Mouse (Mus musculus) liver, embryonic 12.5 days (tissue): Measurements from ENCODE around the gene Serpinb3c. TPM values are rescaled to one million over a fixed set of nuclear protein-coding genes. Genes with fewer than 3 reads are reported as not detected.
"Not testable (repeated sequence)": the region's sequence is repeated elsewhere in the genome, so short reads cannot be mapped to it uniquely, and the experiment has no call there.

Source experiments
- ATAC-seq: fragments of 200-750 bp; cut with Nextera tagmentation; 2 replicates; pipeline ENCODE4 v1.8.0; 2017; ENCODE audit warnings: moderate number of reproducible peaks, mild to moderate bottlenecking, moderate library complexity
- H3K27ac ChIP-seq: fragments of 300-500 bp; sonication (generic); 2 replicates; pipeline ENCODE4 v1.5.1; 2016; ENCODE audit warnings: mild to moderate bottlenecking
- H3K27me3 ChIP-seq: fragments of 300-500 bp; sonication (generic); replicated peaks from 2 replicates; pipeline ENCODE4 v1.6.1; 2016; ENCODE audit warnings: mild to moderate bottlenecking, moderate library complexity
- H3K36me3 ChIP-seq: fragments of 300-500 bp; sonication (generic); 2 replicates; pipeline ENCODE4 v1.6.1; 2016; ENCODE audit warnings: mild to moderate bottlenecking, moderate library complexity
- H3K4me1 ChIP-seq: fragments of 300-500 bp; sonication (generic); 2 replicates; pipeline ENCODE4 v1.6.1; 2016
- H3K4me2 ChIP-seq: fragments of 300-500 bp; sonication (generic); 2 replicates; pipeline ENCODE4 v1.6.1; 2016; ENCODE audit warnings: mild to moderate bottlenecking, moderate library complexity
- H3K4me3 ChIP-seq: fragments of 300-500 bp; sonication (generic); 2 replicates; pipeline ENCODE4 v1.5.1; 2016; ENCODE audit warnings: mild to moderate bottlenecking, moderate library complexity
- H3K9ac ChIP-seq: fragments of 300-500 bp; sonication (generic); 2 replicates; pipeline ENCODE4 v1.6.1; 2016; ENCODE audit warnings: mild to moderate bottlenecking, moderate library complexity
- H3K9me3 ChIP-seq: fragments of 300-500 bp; sonication (generic); replicated peaks from 2 replicates; pipeline ENCODE4 v1.6.1; 2016; ENCODE audit warnings: mild to moderate bottlenecking, moderate library complexity
- WGBS: fragments of 180-500 bp; shearing (Covaris S2); methylation state at CpG from one replicate; pipeline ENCODE4 v1.1.7; 2016; ENCODE audit not compliant: insufficient replicate concordance; 5-methylcytosine and 5-hydroxymethylcytosine counted together
- polyA plus RNA-seq: library from polyadenylated mRNA; unstranded; fragments of >200 nt; fragmentation: Nextera tagmentation; extraction: Ambion mirVana; gene quantifications from 2 replicates; pipeline ENCODE4 v1.2.1, GENCODE M21; 2016

The Serpinb3c gene
- polyA plus RNA-seq: not detected in 2 replicates

DNA sequence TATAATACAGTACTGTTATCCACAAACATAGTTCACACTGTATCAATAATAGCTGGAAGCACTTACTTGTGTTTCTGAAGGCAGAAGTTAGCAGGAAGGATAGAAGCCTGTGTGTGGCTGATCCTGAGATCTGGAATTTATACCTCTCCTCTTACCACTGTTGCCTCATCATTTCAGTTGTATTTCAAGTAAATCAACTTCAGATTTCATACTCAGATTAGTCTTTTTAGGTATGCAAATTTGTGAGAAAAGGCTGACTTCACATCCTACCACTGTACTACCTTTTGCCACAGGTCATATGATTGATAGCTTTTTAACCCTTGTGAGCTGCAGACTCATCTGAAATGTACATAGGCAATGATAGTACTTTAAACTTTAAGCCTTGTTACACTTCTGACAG, at the start of gene Serpinb3c, which contains the start of gene Serpinb3b:
Gene Serpinb3c (minus strand): TSS at position 111 of the 400 bp plus-strand sequence.
Gene Serpinb3b (minus strand): TSS at position 101 of the 400 bp plus-strand sequence.
- not testable (repeated sequence) for H3K4me2 ChIP-seq, H3K27ac ChIP-seq, H3K4me1 ChIP-seq, H3K9me3 ChIP-seq, H3K4me3 ChIP-seq, H3K36me3 ChIP-seq, H3K9ac ChIP-seq, H3K27me3 ChIP-seq, ATAC-seq

DNA sequence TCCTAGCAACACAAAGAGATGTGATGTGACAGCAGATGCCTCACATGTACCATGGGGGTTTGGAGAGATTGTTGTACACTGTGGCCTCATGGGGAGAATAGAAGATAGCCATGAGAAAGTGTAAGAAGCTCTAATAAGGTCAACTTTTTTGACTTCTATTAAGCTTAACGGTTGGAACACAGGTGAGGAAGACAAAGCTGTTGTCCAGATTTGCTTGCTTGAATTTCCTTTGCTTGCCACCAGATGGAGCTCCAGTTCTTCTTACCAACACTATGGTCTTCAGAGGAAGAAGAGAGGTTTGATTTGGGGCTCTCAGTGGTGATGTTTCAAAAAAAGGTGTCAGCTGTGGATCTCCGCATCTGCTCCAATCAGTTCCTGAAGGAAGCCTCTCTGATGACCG, 35.0 kb downstream of the Serpinb3c start:
- not testable (repeated sequence) for H3K27me3 ChIP-seq, ATAC-seq, H3K36me3 ChIP-seq, H3K27ac ChIP-seq, H3K9ac ChIP-seq, H3K4me1 ChIP-seq, H3K9me3 ChIP-seq, H3K4me3 ChIP-seq, H3K4me2 ChIP-seq
- 38% methylated on average over 3 of the region's 3 CpGs for WGBS

Other genes starting within 250 kb of the Serpinb3c start
- gene Serpinb3a, start 226.1 kb downstream of the Serpinb3c start, polyA plus RNA-seq: not detected in 2 replicates
- gene Serpinb3d, start 194.9 kb downstream of the Serpinb3c start, polyA plus RNA-seq: not detected in 2 replicates
- gene Serpinb3b, start within 50 bp of the Serpinb3c start, polyA plus RNA-seq: not detected in 2 replicates
- gene Serpinb11, start 82.8 kb upstream of the Serpinb3c start, polyA plus RNA-seq: not detected in 2 replicates
- gene Serpinb7, start 121.3 kb upstream of the Serpinb3c start, polyA plus RNA-seq: not detected in 2 replicates
- gene Serpinb2, start 233.1 kb upstream of the Serpinb3c start, polyA plus RNA-seq: 3.6 and 4.2 TPM in 2 replicates